Mouse (Mus musculus) adipose tissue, adult 10 weeks (tissue): ENCODE measurements around the gene Vmn1r198. TPM values are rescaled to one million over a fixed set of nuclear protein-coding genes. Genes with fewer than 3 reads are reported as not detected.

Experiments used
- polyA plus RNA-seq: library from polyadenylated mRNA; stranded (reverse); fragments of 350-450 nt; fragmentation: Illumina TruSeq; extraction: RNeasy Lipid Tissue Mini Kit (QIAGEN cat#74804); gene quantifications from one replicate; pipeline ENCODE4 v1.2.3, GENCODE M21; 2014; ENCODE audit warnings: low read depth, low replicate concordance

Vmn1r198 gene
- not detected for polyA plus RNA-seq

DNA sequence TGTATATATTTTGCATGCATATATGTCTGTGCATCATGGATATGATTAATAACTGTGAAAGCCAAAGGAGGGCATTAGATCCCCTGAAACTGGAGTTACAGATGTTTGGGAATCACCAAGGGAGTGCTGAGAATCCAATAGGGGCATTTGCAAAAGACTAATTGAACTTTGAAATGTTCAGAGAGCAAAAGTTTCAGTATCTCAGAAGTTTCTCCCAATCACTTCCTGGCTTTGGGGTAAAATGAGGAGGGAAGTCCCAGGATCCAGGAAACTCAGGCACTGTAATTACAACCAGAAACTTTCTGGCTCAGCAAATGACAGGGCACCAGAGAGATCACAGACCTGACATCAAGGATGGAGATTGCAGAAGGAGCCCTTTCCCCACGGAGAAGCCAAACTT lies at the start of gene Vmn1r198:
TSS of gene Vmn1r198 (plus strand) at position 301 of the 400 bp plus-strand sequence.

DNA sequence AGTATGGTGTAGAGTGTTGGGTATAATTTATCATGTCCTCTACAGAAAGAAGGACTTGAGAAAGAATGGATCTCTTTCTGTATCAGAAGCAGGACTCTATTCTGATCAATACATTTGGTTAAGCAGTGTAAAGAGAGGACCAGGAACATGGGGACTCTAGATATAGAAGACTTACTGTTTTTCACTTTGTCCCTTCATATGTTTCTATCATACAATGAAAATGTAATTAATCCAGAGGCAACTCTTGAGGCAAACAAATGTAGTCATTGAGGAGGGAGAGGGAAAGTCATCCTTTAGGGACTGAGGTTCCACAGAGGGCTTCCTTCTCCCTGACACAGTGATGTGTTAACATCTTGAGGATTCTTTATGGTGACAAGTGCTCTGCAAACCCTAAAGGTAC lies 25.9 kb upstream of the Vmn1r198 start, which contains the start of gene Vmn1r197:
TSS of gene Vmn1r197 (plus strand) at position 301 of the 400 bp plus-strand sequence.

DNA sequence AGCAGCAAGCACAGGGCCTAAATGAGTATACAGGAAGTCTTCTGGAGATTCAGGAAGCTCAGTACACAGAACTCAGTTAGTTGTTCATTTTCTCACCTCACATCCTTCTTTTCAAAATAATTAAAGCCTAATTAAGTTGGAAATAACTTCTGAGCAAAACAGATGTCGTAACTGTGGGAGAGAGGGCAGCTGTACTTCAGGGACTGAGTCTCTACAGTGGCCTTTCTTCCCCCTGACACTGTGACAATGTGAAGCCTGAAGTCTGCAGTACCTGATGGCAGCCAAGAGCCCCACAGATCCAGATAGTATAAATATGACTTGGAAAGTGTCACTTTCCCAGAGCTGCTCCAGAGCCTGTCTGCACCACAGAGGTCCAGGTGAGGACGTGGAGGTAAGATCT lies 29.4 kb downstream of the Vmn1r198 start, which contains the start of gene Vmn1r199:
TSS of gene Vmn1r199 (plus strand) at position 301 of the 400 bp plus-strand sequence.

DNA sequence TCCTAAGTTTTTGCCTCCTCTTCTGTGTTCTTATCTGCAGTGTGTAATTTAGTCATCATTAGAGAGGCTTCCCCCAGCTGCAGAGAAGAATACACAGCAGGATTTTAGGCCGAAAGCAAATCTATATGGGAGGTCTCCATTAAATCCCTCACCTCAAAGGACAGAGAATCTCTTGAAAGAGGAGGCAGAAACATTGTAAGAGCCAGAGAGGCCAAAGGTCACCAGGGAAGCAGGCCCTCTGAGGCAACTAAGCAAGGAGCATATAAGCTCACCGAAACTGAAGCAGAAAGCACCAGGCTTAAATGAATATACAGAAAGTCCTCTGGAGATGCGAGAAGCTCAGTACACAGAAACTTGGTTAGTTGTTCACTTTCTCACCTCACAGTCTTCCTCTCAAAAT lies 39.9 kb downstream of the Vmn1r198 start, which contains the start of gene Vmn1r200:
TSS of gene Vmn1r200 (plus strand) at position 301 of the 400 bp plus-strand sequence.

Other genes with a start within 250 kb of the Vmn1r198 start
- not detected for gene Vmn1r189, start 244.5 kb upstream of the Vmn1r198 start, polyA plus RNA-seq
- gene Vmn1r191, start 166.4 kb upstream of the Vmn1r198 start, polyA plus RNA-seq = not detected
- not detected for gene Vmn1r192, start 159.2 kb upstream of the Vmn1r198 start, polyA plus RNA-seq
- not detected for gene Vmn1r193, start 127.2 kb upstream of the Vmn1r198 start, polyA plus RNA-seq
- gene Vmn1r194, start 106.1 kb upstream of the Vmn1r198 start, polyA plus RNA-seq = not detected
- gene Vmn1r195, start 79.8 kb upstream of the Vmn1r198 start, polyA plus RNA-seq = not detected
- not detected for gene Vmn1r196, start 60.4 kb upstream of the Vmn1r198 start, polyA plus RNA-seq
- gene Vmn1r197, start 25.8 kb upstream of the Vmn1r198 start, polyA plus RNA-seq = not detected
- gene Vmn1r199, start 29.5 kb downstream of the Vmn1r198 start, polyA plus RNA-seq = not detected
- not detected for gene Vmn1r200, start 40.0 kb downstream of the Vmn1r198 start, polyA plus RNA-seq
- gene Vmn1r201, start 121.6 kb downstream of the Vmn1r198 start, polyA plus RNA-seq = not detected
- not detected for gene Vmn1r202, start 155.0 kb downstream of the Vmn1r198 start, polyA plus RNA-seq
- gene Vmn1r203, start 167.8 kb downstream of the Vmn1r198 start, polyA plus RNA-seq = not detected
- not detected for gene Vmn1r204, start 202.8 kb downstream of the Vmn1r198 start, polyA plus RNA-seq
- gene Vmn1r205, start 242.6 kb downstream of the Vmn1r198 start, polyA plus RNA-seq = not detected